In genomic region chr15:85555799-85556198, GRCm38 (mm10) we compare ENCODE assay signal across 11 mouse cellular contexts. TPM values are rescaled to one million over a fixed set of nuclear protein-coding genes. Genes with fewer than 3 reads are reported as not detected.
DNase-seq lines count a peak whose midpoint lies in the region.
"Had no signal": no experiment of that assay in that cellular context is flagged by ENCODE, and none has a peak within 500 bp of the region (broad histone marks: within the 10 kb centered on the region; RNA-seq: fewer than 3 reads in every experiment).

No protein-coding gene starts in this region.

- DNase-seq in cerebellum, adult 11-12 months = peak; percentile 16
- no peak for DNase-seq in cerebellum, adult 11 months
- DNase-seq in layer of hippocampus, adult 9-11 months = peak; percentile 40
- no peak for DNase-seq in layer of hippocampus, postnatal 14 days (ENCODE audit: low spot score in 2 of 2)
- DNase-seq in Muller cell, postnatal 12 days (ENCODE audit: inconsistent ontology term) = peak; percentile 84
- DNase-seq in kidney, postnatal 4 days = peak; percentile 54 to 72
- DNase-seq in testis, postnatal 10 days (ENCODE audit: low spot score) = no peak
- no peak for DNase-seq in thymus, postnatal 25 days
- DNase-seq: liver, embryonic 13.5 days; thymus, adult 18-20 months had no signal

RNA-seq across cellular contexts. Expression of gene Wnt7b, which starts 26.5 kb away (rescaled TPM):
- 10 to 100 TPM; 33.8 to 34.8 TPM for total RNA-seq in layer of hippocampus, postnatal 14 days (2021)

RNA-seq across cellular contexts. Expression of gene 7530416G11Rik, which starts 52.8 kb away (rescaled TPM):
- total RNA-seq in layer of hippocampus, postnatal 14 days (2021) = not detected
- total RNA-seq: layer of hippocampus, adult 18-20 months had no signal

Comparison
In these comparisons a context has a peak if more than half of its experiments do, and no peak if none do; other contexts are left out.
1. DNase-seq: peak in cerebellum, adult 11-12 months (single experiment), layer of hippocampus, adult 9-11 months (single experiment), Muller cell, postnatal 12 days (single experiment) and kidney, postnatal 4 days (2 of 2); none in cerebellum, adult 11 months (single experiment), layer of hippocampus, postnatal 14 days (0 of 2), testis, postnatal 10 days (single experiment) and thymus, postnatal 25 days (single experiment).